Mouse (Mus musculus) regulatory T cell (primary cell): ENCODE data around the gene Usp25.

Source experiments
- in situ Hi-C: fragments of 300-600 bp; cut with MboI, MseI; formaldehyde crosslinking; loops from one replicate; pipeline ENCODE4 v1.15.1; 2025; ENCODE audit warnings: high pct_unique_total_duplicates

Usp25 gene

DNA sequence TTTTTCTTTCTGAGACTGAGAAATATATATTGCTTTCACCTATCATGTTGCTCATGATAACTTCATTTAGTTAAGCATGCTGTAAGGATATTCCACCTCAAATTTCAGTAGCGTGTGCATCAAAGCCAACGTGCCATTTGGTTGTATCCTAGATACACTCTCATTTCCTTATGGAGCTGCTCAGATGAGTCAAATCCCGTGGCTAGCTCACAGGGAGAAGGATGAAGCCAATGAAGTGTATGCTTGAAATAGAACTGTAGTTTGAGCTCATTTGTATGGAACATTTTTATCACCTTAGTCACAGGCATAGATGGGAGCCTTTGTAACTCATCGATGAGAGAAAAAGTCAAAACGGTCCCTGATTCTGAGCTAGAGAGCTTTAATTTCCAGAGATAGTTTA lies 20.8 kb downstream of the Usp25 start:
- in situ Hi-C loops, result no loop called here

DNA sequence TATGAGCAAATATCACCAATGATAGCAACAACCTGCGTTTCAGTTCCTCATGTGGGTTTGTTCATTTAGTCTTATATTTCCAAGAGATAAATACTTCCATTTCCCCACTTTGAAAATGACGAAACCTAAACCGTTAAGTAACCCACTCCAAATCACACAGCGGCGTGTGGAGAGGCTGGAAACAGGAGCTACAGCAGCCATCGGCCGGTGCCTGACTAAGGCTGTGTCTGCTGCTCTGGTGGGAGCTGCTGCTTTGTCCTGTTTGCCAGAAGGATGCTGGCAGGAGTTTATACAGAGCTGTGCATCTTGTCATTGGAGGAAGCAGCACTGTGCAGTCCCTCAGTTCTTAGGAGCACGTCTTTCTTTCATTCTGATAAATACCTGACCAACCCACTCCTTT lies 21.2 kb downstream of the Usp25 start:
- in situ Hi-C loops, result no loop called here

- in situ Hi-C loops, result no loop called here
Measured at GRCm38 (mm10) chr16:77041573-77041972, 28.1 kb downstream of the Usp25 start.

DNA sequence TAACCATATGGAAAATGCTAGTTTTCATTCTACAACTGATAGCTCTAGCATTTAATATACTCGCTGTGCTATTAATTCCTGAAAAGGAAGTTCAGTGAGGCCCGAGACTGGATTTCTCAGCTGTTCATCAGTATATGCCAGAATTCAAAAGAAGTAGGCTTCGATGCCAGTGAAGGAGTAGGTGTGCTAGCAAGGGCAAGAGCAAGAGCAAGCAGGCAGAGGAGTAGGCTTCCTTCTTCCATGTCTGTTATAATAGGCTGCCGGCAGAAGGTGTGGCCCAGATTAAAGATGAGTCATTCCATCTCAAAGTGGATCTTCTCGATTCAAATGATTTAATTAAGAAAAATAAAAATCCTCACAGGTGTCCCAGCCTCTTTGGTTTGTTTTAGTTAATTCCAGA lies 30.0 kb downstream of the Usp25 start:
- in situ Hi-C loops, result no loop called here

- in situ Hi-C loops, result no loop called here
Measured at GRCm38 (mm10) chr16:77054184-77054583, 40.7 kb downstream of the Usp25 start.

DNA sequence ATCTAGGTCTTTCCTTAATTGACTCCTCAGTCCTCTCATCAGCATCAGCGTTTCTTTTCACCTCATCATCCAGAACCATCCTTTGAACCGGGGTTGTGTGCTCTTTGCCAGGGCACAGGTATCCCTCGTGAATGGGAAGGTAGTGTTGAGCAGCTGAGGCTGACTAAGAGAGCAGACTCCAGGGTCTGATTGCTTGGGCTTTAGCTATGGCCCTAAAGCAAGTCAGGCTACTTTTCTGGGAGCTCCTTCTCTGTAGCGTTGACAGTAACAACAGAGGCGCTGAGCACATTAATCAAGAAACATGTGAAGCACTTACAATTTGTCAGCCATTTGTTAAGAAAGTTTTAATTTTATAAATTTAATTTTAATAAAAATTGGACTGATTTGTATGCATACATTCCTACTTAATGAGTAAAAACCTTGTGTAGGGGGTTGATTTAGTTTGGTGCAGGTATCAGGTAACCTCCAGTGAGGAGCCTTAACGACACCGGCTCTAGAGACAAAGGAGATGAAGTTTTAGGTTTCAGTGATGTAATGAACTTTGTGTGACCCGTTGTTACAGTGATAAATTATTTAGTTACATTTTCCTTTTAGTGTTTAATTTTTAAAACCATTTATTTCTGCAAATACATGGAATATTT lies 42.1 kb downstream of the Usp25 start:
- in situ Hi-C loops, result no loop called here

DNA sequence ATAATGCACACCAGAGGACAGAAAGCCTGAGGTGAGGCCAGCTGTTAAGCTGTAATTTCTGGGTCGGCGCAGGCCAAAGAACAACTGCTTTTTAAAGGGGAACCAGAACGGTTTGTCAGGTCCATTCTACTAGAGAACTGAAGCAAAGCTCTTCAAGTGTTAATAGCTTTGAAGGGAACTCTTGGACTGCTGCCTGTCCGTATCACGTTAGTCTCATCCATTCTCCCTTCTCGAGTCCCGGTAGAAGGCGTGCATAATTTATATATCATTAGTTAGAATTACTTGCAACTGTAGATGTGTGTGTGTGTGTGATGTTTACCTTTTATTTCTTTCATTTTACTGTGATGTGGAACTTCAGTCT lies 42.6 kb downstream of the Usp25 start:
- in situ Hi-C loops, result no loop called here

DNA sequence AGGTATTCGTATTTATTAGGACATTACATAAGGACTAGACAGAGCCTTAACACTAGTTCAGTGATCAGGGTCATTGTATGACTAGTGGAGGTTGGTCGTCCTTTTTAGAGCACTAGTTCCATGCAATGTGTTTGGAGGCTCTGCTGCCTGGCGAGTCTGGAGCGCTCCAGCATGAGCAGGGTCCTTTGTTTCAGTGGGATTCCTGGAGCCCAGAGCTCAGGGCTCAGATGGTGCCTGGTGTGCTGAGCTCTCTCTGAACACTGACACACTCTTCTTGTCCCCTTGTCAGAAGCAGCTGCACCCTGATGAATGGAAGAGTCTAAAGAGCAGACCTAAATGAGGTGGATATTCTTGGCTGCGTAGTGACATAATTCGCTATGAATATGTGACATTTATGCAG lies 45.1 kb downstream of the Usp25 start:
- in situ Hi-C loops, result no loop called here

DNA sequence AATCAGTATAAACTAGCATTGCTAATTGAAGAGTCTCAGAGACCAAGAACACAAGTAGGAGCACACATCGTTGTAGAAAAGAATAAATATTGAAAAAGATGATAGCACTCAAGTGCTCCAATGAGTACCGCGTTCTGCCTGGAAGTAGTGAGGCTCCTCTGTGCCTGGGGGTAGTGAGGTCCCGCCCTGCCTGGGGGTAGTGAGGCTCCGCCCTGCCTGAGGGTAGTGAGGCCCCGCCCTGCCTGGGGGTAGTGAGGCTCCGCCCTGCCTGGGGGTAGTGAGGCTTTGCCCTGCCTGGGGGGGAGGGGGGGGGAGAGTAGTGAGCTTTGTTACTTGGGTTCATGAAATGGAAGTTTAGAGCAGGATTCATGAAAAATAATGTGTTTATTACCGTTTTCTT lies 46.7 kb downstream of the Usp25 start:
- in situ Hi-C loops, result no loop called here

- in situ Hi-C loops, result no loop called here
Measured at GRCm38 (mm10) chr16:77063916-77064315, 50.4 kb downstream of the Usp25 start.

- in situ Hi-C loops, result no loop called here
Measured at GRCm38 (mm10) chr16:77076954-77077735, 63.6 kb downstream of the Usp25 start.

DNA sequence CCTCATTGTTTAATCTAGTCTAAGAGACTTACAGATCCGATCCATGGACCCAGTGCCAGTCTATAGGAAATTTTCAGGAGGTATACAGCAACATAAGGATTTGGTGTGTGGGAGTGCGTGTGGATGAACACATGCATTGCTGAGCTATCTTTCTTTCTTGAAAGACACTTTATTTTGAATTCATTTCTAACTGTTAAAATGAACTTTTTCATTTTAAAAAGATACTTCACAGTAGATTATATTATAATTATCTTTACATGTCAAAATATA lies 64.2 kb downstream of the Usp25 start:
- in situ Hi-C loops, result no loop called here

GRCm38 (mm10) chr16:77084071-77084470 lies 70.6 kb downstream of the Usp25 start:
- in situ Hi-C loops, result no loop called here

GRCm38 (mm10) chr16:77089806-77090205 lies 76.3 kb downstream of the Usp25 start:
- in situ Hi-C loops, result no loop called here

GRCm38 (mm10) chr16:77093526-77093925 lies 80.0 kb downstream of the Usp25 start:
- in situ Hi-C loops, result no loop called here

DNA sequence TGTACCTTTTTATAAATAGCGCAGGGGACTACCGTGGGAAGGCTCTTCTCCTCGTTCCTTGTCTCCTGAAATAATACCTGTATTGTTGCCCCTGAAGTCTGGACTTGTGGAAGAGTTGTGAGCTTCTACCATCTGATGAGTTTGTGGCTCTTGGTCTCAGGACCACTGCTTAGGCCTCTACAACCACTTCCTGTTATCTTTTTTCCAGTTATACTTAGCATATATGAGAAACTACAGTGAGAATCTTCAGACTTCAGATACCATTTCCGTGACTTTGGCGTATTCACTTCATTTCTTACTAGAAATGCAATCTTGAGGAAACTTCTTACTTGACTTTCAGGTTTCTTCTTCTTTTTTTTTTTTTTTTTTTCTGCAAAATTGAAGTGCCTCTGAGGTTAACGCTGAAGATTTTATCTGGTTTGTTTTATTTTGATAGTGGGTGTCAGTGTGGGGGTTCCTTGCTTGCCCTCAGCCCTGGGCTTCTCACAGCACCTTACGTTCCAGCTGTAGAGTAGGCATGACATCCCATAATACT lies 81.6 kb downstream of the Usp25 start:
- in situ Hi-C loops, result no loop called here

DNA sequence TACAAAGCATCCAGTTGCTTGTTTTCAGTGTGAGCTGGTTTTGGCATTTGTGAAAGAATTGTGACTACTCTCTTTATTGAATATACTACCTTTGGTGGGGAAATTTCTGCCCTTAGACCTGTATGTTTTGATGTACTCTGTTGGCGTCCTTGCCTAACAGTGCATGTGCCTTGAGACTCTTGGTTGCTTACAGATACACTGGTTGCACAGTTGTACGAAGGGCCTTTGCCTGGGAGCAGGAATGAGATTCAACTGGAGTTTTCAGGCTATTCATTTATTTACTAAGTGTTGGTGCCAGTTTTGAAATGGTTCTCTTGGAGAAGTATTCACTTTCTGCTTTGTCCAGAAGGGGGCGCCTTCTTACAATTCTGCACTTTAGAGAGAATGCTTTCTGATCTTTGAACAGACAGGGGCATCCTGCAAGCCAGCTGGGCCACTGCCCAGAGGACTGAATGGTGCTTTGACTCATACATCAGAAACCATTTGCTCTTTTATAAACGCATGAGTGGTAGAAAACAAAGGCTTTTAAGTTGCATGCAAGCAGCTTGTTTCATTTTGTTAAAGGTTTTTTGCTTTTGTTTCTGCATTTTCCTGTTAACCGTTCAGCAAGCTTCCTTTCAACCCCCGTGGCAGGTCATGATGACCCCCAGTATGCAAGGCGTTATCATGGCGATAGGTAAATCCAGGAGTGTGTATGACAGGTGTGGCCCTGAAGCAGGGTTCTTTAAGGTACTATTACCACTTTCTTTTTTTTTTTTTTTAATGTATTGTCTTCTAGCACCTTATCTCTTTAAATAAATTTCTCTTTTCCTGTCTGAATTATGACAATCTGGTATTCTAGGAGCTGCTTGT lies 85.7 kb downstream of the Usp25 start:
- in situ Hi-C loops, result no loop called here

DNA sequence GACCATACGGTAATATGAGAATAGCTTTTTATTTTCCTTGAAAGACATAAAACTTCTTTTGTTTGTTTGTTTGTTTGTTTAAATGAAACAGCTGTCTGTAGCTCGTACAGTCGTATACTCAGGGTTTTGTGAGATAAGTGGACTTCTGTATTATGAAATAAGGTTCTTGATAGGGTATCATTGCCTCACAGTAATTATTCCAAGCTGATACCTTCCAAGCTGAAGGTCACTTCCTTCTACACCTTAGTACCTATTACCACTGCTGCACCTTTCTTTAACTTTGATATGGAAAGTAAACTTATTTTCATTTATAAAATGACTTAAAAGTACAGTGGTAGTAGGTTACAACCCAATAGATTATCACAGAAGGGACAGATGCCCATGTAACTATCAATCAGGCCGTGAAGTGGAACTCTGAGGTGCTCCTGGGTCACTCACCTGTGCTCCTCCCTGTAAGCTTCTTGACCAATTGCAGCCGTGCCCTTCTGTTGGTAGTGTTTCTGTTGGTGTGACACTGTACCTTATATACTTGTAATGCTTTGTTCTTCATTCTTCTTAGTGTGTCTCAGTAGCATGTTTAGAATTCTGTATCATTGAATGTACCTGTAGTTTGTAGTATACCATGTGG lies 90.2 kb downstream of the Usp25 start:
- in situ Hi-C loops, result no loop called here

DNA sequence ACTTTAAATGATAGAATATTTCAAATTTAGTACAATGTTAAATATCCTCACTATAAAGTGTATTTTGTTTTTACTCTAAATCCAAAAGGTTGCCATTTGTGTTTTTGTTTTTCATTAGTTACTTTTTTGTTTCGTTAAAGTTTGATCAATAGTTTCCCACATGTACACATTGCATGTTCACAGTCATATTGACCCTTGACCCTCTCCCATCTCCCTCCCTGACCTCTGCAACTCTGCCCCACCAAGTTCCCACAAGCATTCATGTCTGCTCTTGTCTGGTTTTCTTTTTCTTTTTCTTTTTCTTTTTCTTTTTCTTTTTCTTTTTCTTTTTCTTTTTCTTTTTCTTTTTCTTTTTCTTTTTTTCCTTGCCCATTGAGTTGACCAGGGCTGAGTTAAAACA lies 97.8 kb downstream of the Usp25 start:
- in situ Hi-C loops, result no loop called here

DNA sequence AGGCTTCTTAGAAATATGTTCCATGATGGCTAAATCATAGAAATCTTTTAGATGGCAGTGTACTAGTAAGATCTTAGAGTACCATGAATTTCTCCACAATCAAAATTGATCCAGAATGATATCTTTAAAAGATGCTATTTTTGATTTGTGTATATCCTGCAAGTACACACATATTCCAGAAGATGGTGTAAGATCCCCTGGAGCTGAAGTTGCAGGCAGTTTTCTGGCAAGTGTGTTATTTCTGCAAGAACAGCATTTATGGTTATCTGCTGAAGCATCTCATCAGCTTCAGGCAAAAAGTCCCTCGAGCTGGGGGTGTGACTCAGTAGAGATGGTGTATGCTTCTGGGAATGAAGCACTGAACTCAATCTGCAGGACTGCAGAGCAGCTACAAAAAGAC lies 112.4 kb downstream of the Usp25 start:
- in situ Hi-C loops, result no loop called here

GRCm38 (mm10) chr16:77128683-77129082 lies 115.2 kb downstream of the Usp25 start:
- in situ Hi-C loops, result no loop called here

- in situ Hi-C loops, result no loop called here
Measured at GRCm38 (mm10) chr16:77133055-77133454, 119.5 kb downstream of the Usp25 start.
